Mouse (Mus musculus): Measurements from ENCODE around the gene Dlat.

Dlat gene

DNA sequence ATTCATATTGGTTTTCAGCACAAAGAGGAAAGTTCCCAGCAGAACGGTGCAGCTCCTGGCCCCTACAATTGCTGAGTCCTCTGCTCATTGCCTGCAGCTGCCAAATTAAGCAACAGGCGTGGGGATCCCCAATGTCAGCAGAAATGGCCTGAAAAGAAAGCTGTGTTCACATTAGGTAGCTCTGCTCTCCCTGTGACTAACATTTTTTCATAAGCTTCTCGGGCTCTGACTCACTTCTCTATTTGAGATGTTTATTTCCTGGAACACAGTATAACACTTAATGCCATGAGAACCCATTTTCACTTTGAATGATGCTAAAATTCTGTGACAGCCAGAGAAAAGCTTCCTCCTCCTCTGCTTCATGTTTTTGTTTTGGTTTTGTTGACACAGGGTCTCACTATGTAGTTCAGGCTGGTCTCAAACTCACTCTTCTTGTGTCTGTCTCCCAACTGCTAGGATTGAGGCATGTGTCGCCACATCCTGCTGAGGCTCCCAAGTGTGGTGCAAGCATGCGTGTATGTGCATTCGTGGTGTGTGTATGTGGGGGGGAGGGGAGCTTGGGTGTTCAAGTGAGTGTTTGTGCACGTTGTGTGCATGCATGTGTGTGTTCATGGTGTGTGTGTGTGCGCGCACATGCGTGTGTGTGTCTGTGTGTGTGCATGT lies 68.6 kb downstream of the Dlat start:
- DNase-seq = peak; percentile 24

DNA sequence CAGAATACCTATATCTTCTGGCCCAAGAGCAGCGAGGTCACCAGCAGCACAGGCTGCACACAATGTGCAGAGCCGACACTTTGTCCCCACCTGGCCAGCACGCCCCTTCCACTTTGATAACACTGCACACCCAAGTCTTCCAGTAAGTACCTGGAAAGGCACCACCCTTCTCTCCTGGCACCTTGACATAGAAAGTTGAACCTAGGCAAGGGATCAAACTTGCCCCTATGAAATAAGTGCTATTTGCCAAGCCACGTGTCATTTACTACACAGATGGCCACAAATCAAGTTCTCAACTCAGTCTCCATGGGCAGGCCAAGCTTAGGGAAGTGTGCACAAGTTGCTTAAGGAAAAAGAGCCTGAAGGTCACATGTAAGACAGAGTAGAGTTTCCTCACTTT lies 72.6 kb downstream of the Dlat start:
- DNase-seq = no peak

DNA sequence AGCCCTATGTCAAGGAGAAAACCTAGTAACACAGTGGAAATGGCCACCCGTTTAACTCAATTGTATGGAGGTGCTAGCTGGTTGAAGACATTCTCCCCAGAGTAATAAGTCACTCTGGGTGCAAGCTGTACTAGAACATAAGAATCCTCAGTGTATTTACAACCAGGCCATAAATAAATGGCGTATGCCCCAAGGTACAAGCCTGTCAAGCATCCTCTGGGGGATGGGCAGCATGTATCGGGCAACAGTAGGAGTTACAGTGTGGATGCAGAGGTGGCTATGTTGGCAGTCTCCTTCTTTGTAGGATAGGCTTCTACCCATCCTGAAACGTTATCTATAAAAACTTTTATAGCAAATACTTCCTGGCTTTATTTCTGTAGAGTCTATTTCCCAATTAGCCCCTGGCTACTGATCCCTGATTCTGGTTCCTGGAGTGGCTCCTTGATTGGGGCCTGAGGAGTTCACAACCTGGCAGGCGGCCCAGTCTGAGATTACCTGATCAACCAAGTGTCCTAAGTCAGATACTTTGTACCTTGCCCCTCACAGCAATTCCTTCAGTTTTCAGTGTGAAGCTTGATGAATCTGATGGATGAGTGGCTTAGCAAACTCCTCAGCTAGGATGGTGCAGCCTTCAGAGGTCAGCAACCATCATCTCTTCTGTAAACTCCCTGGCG lies 74.3 kb downstream of the Dlat start:
- DNase-seq = no peak
